ENCODE assay signal across 12 mouse cellular contexts in the genomic region with DNA sequence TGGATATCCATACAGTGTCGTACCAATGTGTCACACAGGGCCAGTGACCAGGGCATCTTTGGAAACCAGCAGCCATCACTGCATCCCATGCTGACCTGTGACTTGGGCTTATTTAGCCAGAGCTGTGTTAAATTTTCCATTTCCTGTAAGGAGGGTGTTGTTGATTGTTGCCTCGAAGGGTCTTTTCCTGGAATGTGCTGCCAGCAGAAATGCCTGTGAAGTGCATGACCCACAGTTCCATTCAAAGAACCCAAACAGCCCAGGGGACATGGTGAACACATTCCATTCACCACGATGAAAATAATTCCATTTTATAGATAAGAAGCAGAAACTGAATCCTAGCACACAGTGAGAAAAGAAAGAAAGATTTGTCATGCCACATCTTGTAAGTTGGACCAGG. TPM values are rescaled to one million over a fixed set of nuclear protein-coding genes. Genes with fewer than 3 reads are reported as not detected.
A peak's percentile ranks its signal among the peaks of the same experiment; 100 is the strongest.
DNase-seq lines count a peak whose midpoint lies in the region; ATAC-seq lines count a peak whose summit lies in the region.
"Had no signal": no experiment of that assay in that cellular context is flagged by ENCODE, and none has a peak within 500 bp of the region (broad histone marks: within the 10 kb centered on the region; RNA-seq: fewer than 3 reads in every experiment).

No protein-coding gene starts in this region.

- peaks cover 15% of the 10 kb centered on the region for H3K4me1 ChIP-seq in heart, embryonic 12.5 days (replicated peaks)
- peaks cover 15% of the 10 kb centered on the region; the same call in 1 of the 2 replicates for H3K4me1 ChIP-seq in liver, embryonic 15.5 days (replicated peaks)
- H3K4me1 ChIP-seq in liver, embryonic 12.5 days = peaks cover 9% of the 10 kb centered on the region; the same call in 1 of the 2 replicates

- H3K27me3 ChIP-seq in heart, embryonic 12.5 days (replicated peaks) = peaks cover 5% of the 10 kb centered on the region; the same call in 1 of the 2 replicates
- H3K27me3 ChIP-seq in liver, embryonic 15.5 days = peaks cover 3% of the 10 kb centered on the region; the same call in 1 of the 2 replicates
- H3K27me3 ChIP-seq in liver, embryonic 12.5 days (replicated peaks) = no peaks in the 10 kb centered on the region
- H3K27me3 ChIP-seq: neural tube, embryonic 13.5 days had no signal

- ATAC-seq in heart, embryonic 12.5 days (ENCODE audit: insufficient number of reproducible peaks, low FRiP score) = 0 out of 2 replicates have a peak, but pooled peaks have one; percentile 42
- ATAC-seq in liver, embryonic 15.5 days (ENCODE audit: insufficient read depth) = no peak
- no peak for ATAC-seq in liver, embryonic 12.5 days
- 0 out of 2 replicates have a peak, but pooled peaks have one; percentile 19 for ATAC-seq in erythroid progenitor cell, adult 5-6 weeks (replicated peaks; ENCODE audit: low FRiP score, poor library complexity, severe bottlenecking)
- no peak for ATAC-seq in inflammation-experienced regulatory T-cells, adult 6 months

- DNase-seq in heart, postnatal 4 days = no peak
- peak; percentile 26 to 80 for DNase-seq in kidney, postnatal 36 days
- DNase-seq in frontal cortex, postnatal 14 days (ENCODE audit: low spot score in 2 of 2) = no peak
- DNase-seq: adrenal gland, postnatal 25 days; cerebellum, postnatal 14 days had no signal

- 27% methylated on average over 3 of the region's 3 CpGs for WGBS in heart, embryonic 12.5 days
- 41% methylated on average over 3 of the region's 3 CpGs for WGBS in liver, embryonic 15.5 days (ENCODE audit: insufficient replicate concordance)
- 50% methylated on average over 3 of the region's 3 CpGs for WGBS in liver, embryonic 12.5 days (ENCODE audit: insufficient replicate concordance)

- H3K27ac ChIP-seq in heart, embryonic 12.5 days (ENCODE audit: poor library complexity, severe bottlenecking) = no peak overlapping the region
- 0 out of 2 replicates have a peak overlapping the region, but pooled peaks have one; percentile 14 for H3K27ac ChIP-seq in liver, embryonic 15.5 days (replicated peaks)
- no peak overlapping the region for H3K27ac ChIP-seq in liver, embryonic 12.5 days
- H3K27ac ChIP-seq: hindbrain, embryonic 14.5 days; neural tube, embryonic 13.5 days had no signal

- H3K9me3 ChIP-seq in heart, embryonic 12.5 days (replicated peaks) = no peaks in the 10 kb centered on the region
- no peaks in the 10 kb centered on the region for H3K9me3 ChIP-seq in liver, embryonic 15.5 days (replicated peaks)
- no peaks in the 10 kb centered on the region for H3K9me3 ChIP-seq in liver, embryonic 12.5 days (replicated peaks)
- H3K9me3 ChIP-seq: neural tube, embryonic 13.5 days had no signal

- no peaks in the 10 kb centered on the region for H3K36me3 ChIP-seq in heart, embryonic 12.5 days
- no peaks in the 10 kb centered on the region for H3K36me3 ChIP-seq in liver, embryonic 15.5 days (replicated peaks)
- no peaks in the 10 kb centered on the region for H3K36me3 ChIP-seq in liver, embryonic 12.5 days
- H3K36me3 ChIP-seq: neural tube, embryonic 13.5 days had no signal

- no peak overlapping the region for H3K4me3 ChIP-seq in heart, embryonic 12.5 days
- no peak overlapping the region for H3K4me3 ChIP-seq in liver, embryonic 15.5 days (replicated peaks)
- H3K4me3 ChIP-seq in liver, embryonic 12.5 days = no peak overlapping the region
- H3K4me3 ChIP-seq: neural tube, embryonic 13.5 days had no signal

- H3K4me2 ChIP-seq in heart, embryonic 12.5 days = no peak overlapping the region
- no peak overlapping the region for H3K4me2 ChIP-seq in liver, embryonic 15.5 days
- no peak overlapping the region for H3K4me2 ChIP-seq in liver, embryonic 12.5 days
- H3K4me2 ChIP-seq: hindbrain, embryonic 14.5 days; neural tube, embryonic 13.5 days had no signal

- no peak overlapping the region for H3K9ac ChIP-seq in heart, embryonic 12.5 days
- H3K9ac ChIP-seq in liver, embryonic 15.5 days = no peak overlapping the region
- no peak overlapping the region for H3K9ac ChIP-seq in liver, embryonic 12.5 days
- H3K9ac ChIP-seq: hindbrain, embryonic 14.5 days; neural tube, embryonic 13.5 days had no signal

RNA-seq across cellular contexts. Expression of a gene that starts 41.2 kb away (rescaled TPM):
- polyA plus RNA-seq in heart, embryonic 12.5 days (2016; fragmentation: Nextera tagmentation; extraction: Ambion mirVana) = 3.1 and 4.4 TPM in 2 replicates
- total RNA-seq in heart, postnatal 4 days (2021) = 10 to 100 TPM; 12.5 to 12.7 TPM
- polyA plus RNA-seq in liver, embryonic 15.5 days (2015; fragmentation: Nextera tagmentation; extraction: Ambion mirVana) = 4.5 and 5.6 TPM in 2 replicates
- 8.9 and 9.5 TPM in 2 replicates for polyA plus RNA-seq in liver, embryonic 12.5 days (2016; fragmentation: Nextera tagmentation; extraction: Ambion mirVana)
- 7.9 and 8.0 TPM in 2 replicates for total RNA-seq in erythroid progenitor cell, adult 5-6 weeks (2015; ENCODE audit: low replicate concordance)
- total RNA-seq in erythroid progenitor cell, adult 5-6 weeks (2017; ENCODE audit: low replicate concordance) = 3.6 and 3.8 TPM in 2 replicates
- polyA plus RNA-seq in inflammation-experienced regulatory T-cells, adult 6 months (2017; shearing (Covaris generic)) = 1 to 10 TPM in 2 of 3 experiments, under 1 TPM in 1; 0.88 to 6.2 (median 4.8) TPM

Comparison
In these comparisons a context has a peak if more than half of its experiments do, and no peak if none do; other contexts are left out.
1. ATAC-seq: peak in heart, embryonic 12.5 days (single experiment) and erythroid progenitor cell, adult 5-6 weeks (single experiment); none in liver, embryonic 15.5 days (single experiment), liver, embryonic 12.5 days (single experiment) and inflammation-experienced regulatory T-cells, adult 6 months (single experiment).
2. DNase-seq: peak in kidney, postnatal 36 days (2 of 2); none in heart, postnatal 4 days (single experiment) and frontal cortex, postnatal 14 days (0 of 2).